Mouse (Mus musculus): ENCODE measurements at regions not wholly inside any gene's neighbourhood (a gene's known extent, or its start where the extent isn't known, plus 50 kb on each side); places are given as distances from the start of the nearest gene placed in this dataset.

GRCm38 (mm10) chr1:155041592-155041991, 57.8 kb downstream of the Ier5 start:
- no peak overlapping the region for H3K4me3 ChIP-seq (replicated peaks; ENCODE audit: low read length)
- H3K9ac ChIP-seq = no peak overlapping the region
- ATAC-seq (ENCODE audit: low FRiP score) (no peak), DNase-seq (ENCODE audit: low spot score) (no peak)
- H3K27me3 ChIP-seq (ENCODE audit: control insufficient read depth, insufficient read depth, low read length) = no peaks in the 10 kb centered on the region
- H3K4me2 ChIP-seq (replicated peaks) = no peak overlapping the region
- WGBS = 57% methylated on average over 5 of the region's 5 CpGs
- H3K4me1 ChIP-seq (replicated peaks; ENCODE audit: control insufficient read depth, insufficient read depth, low read length) = 0 out of 2 replicates have a peak, but pooled peaks cover 3% of the 10 kb centered on the region
- no peaks in the 10 kb centered on the region for H3K36me3 ChIP-seq (replicated peaks; ENCODE audit: control insufficient read depth, insufficient read depth)
- no peaks in the 10 kb centered on the region for H3K9me3 ChIP-seq (ENCODE audit: control insufficient read depth, low read length)
- no peak overlapping the region for H3K27ac ChIP-seq

- Histone ChIP-seq H3K36me3 (replicated peaks; ENCODE audit: control insufficient read depth, insufficient read depth) (no peaks in the 10 kb centered on the region), H3K4me2 (replicated peaks) (no peak overlapping the region), H3K4me1 (replicated peaks; ENCODE audit: control insufficient read depth, insufficient read depth, low read length) (0 out of 2 replicates have a peak, but pooled peaks cover 3% of the 10 kb centered on the region), H3K27ac (no peak overlapping the region), H3K27me3 (ENCODE audit: control insufficient read depth, insufficient read depth, low read length) (no peaks in the 10 kb centered on the region), H3K9me3 (ENCODE audit: control insufficient read depth, low read length) (no peaks in the 10 kb centered on the region), H3K4me3 (replicated peaks; ENCODE audit: low read length) (no peak overlapping the region), H3K9ac (no peak overlapping the region)
- DNase-seq (ENCODE audit: low spot score) (no peak), ATAC-seq (ENCODE audit: low FRiP score) (no peak)
- 88% methylated on average over 1 of the region's 1 CpGs for WGBS
Observed at GRCm38 (mm10) chr1:155040939-155041371, 58.5 kb downstream of the Ier5 start.

- 67% methylated on average over 8 of the region's 9 CpGs for WGBS
- Histone ChIP-seq H3K9ac (no peak overlapping the region), H3K27ac (no peak overlapping the region), H3K4me2 (replicated peaks) (no peak overlapping the region), H3K4me1 (replicated peaks; ENCODE audit: control insufficient read depth, insufficient read depth, low read length) (0 out of 2 replicates have a peak, but pooled peaks cover 3% of the 10 kb centered on the region), H3K9me3 (ENCODE audit: control insufficient read depth, low read length) (no peaks in the 10 kb centered on the region), H3K4me3 (replicated peaks; ENCODE audit: low read length) (no peak overlapping the region), H3K27me3 (ENCODE audit: control insufficient read depth, insufficient read depth, low read length) (no peaks in the 10 kb centered on the region), H3K36me3 (replicated peaks; ENCODE audit: control insufficient read depth, insufficient read depth) (no peaks in the 10 kb centered on the region)
- DNase-seq (ENCODE audit: low spot score) (no peak), ATAC-seq (ENCODE audit: low FRiP score) (no peak)
Observed at GRCm38 (mm10) chr1:155040086-155040726, 59.2 kb downstream of the Ier5 start.

- 71% methylated on average over 11 of the region's 11 CpGs for WGBS
- no peak for ATAC-seq (ENCODE audit: low FRiP score)
Observed at GRCm38 (mm10) chr1:155038631-155039625, 60.5 kb downstream of the Ier5 start.

GRCm38 (mm10) chr1:155037479-155037878, 62.0 kb downstream of the Ier5 start:
- WGBS = 76% methylated on average over 3 of the region's 3 CpGs

More at GRCm38 (mm10) chr1:155038631-155039625, 60.5 kb downstream of the Ier5 start:
- no peak overlapping the region for H3K9ac ChIP-seq
- no peak overlapping the region for H3K27ac ChIP-seq
- H3K4me3 ChIP-seq (replicated peaks; ENCODE audit: low read length) = no peak overlapping the region
- H3K4me2 ChIP-seq (replicated peaks) = no peak overlapping the region
- no peaks in the 10 kb centered on the region for H3K36me3 ChIP-seq (replicated peaks; ENCODE audit: control insufficient read depth, insufficient read depth)
- DNase-seq (ENCODE audit: low spot score) = no peak
- H3K4me1 ChIP-seq (replicated peaks; ENCODE audit: control insufficient read depth, insufficient read depth, low read length) = 0 out of 2 replicates have a peak, but pooled peaks cover 3% of the 10 kb centered on the region
- H3K27me3 ChIP-seq (ENCODE audit: control insufficient read depth, insufficient read depth, low read length) = no peaks in the 10 kb centered on the region
- no peaks in the 10 kb centered on the region for H3K9me3 ChIP-seq (ENCODE audit: control insufficient read depth, low read length)

GRCm38 (mm10) chr1:155030908-155031307, 68.5 kb downstream of the Ier5 start:
- Histone ChIP-seq H3K9me3 (ENCODE audit: control insufficient read depth, low read length) (no peaks in the 10 kb centered on the region), H3K4me1 (replicated peaks; ENCODE audit: control insufficient read depth, insufficient read depth, low read length) (no peaks in the 10 kb centered on the region), H3K36me3 (replicated peaks; ENCODE audit: control insufficient read depth, insufficient read depth) (no peaks in the 10 kb centered on the region), H3K4me3 (replicated peaks; ENCODE audit: low read length) (no peak overlapping the region), H3K4me2 (replicated peaks) (no peak overlapping the region), H3K27me3 (ENCODE audit: control insufficient read depth, insufficient read depth, low read length) (no peaks in the 10 kb centered on the region), H3K27ac (no peak overlapping the region), H3K9ac (no peak overlapping the region)
- ATAC-seq (ENCODE audit: low FRiP score) = no peak
- WGBS = 15% methylated on average over 9 of the region's 9 CpGs
- no peak for DNase-seq (ENCODE audit: low spot score)

More at GRCm38 (mm10) chr1:155037479-155037878, 62.0 kb downstream of the Ier5 start:
- H3K4me3 ChIP-seq (replicated peaks; ENCODE audit: low read length) = no peak overlapping the region
- no peaks in the 10 kb centered on the region for H3K36me3 ChIP-seq (replicated peaks; ENCODE audit: control insufficient read depth, insufficient read depth)
- H3K4me2 ChIP-seq (replicated peaks) = no peak overlapping the region
- H3K27ac ChIP-seq = no peak overlapping the region
- no peaks in the 10 kb centered on the region for H3K27me3 ChIP-seq (ENCODE audit: control insufficient read depth, insufficient read depth, low read length)
- H3K4me1 ChIP-seq (replicated peaks; ENCODE audit: control insufficient read depth, insufficient read depth, low read length) = 0 out of 2 replicates have a peak, but pooled peaks cover 3% of the 10 kb centered on the region
- no peak for DNase-seq (ENCODE audit: low spot score)
- no peak overlapping the region for H3K9ac ChIP-seq
- H3K9me3 ChIP-seq (ENCODE audit: control insufficient read depth, low read length) = no peaks in the 10 kb centered on the region
- no peak for ATAC-seq (ENCODE audit: low FRiP score)

- ATAC-seq (ENCODE audit: low FRiP score) = no peak
- no peak overlapping the region for H3K4me3 ChIP-seq (replicated peaks; ENCODE audit: low read length)
- H3K4me1 ChIP-seq (replicated peaks; ENCODE audit: control insufficient read depth, insufficient read depth, low read length) = peaks cover 2% of the 10 kb centered on the region; the same call in 1 of the 2 replicates
- 71% methylated on average over 17 of the region's 17 CpGs for WGBS
- H3K27me3 ChIP-seq (ENCODE audit: control insufficient read depth, insufficient read depth, low read length) = no peaks in the 10 kb centered on the region
- no peak overlapping the region for H3K27ac ChIP-seq
- no peaks in the 10 kb centered on the region for H3K36me3 ChIP-seq (replicated peaks; ENCODE audit: control insufficient read depth, insufficient read depth)
- H3K4me2 ChIP-seq (replicated peaks) = no peak overlapping the region
- no peak overlapping the region for H3K9ac ChIP-seq
- DNase-seq (ENCODE audit: low spot score) = no peak
- no peaks in the 10 kb centered on the region for H3K9me3 ChIP-seq (ENCODE audit: control insufficient read depth, low read length)
Observed at GRCm38 (mm10) chr1:155029195-155029879, 70.1 kb downstream of the Ier5 start.

GRCm38 (mm10) chr1:155028735-155029134, 70.7 kb downstream of the Ier5 start:
- Histone ChIP-seq H3K4me3 (replicated peaks; ENCODE audit: low read length) (no peak overlapping the region), H3K4me1 (replicated peaks; ENCODE audit: control insufficient read depth, insufficient read depth, low read length) (peaks cover 7% of the 10 kb centered on the region), H3K36me3 (replicated peaks; ENCODE audit: control insufficient read depth, insufficient read depth) (no peaks in the 10 kb centered on the region), H3K9ac (no peak overlapping the region), H3K9me3 (ENCODE audit: control insufficient read depth, low read length) (no peaks in the 10 kb centered on the region), H3K27me3 (ENCODE audit: control insufficient read depth, insufficient read depth, low read length) (no peaks in the 10 kb centered on the region), H3K4me2 (replicated peaks) (no peak overlapping the region), H3K27ac (no peak overlapping the region)
- WGBS = 56% methylated on average over 5 of the region's 5 CpGs
- ATAC-seq (ENCODE audit: low FRiP score) (no peak), DNase-seq (ENCODE audit: low spot score) (no peak)

- no peaks in the 10 kb centered on the region for H3K36me3 ChIP-seq (replicated peaks; ENCODE audit: control insufficient read depth, insufficient read depth)
- H3K4me2 ChIP-seq (replicated peaks) = no peak overlapping the region
- DNase-seq (ENCODE audit: low spot score) = no peak
- H3K4me3 ChIP-seq (replicated peaks; ENCODE audit: low read length) = no peak overlapping the region
- no peaks in the 10 kb centered on the region for H3K27me3 ChIP-seq (ENCODE audit: control insufficient read depth, insufficient read depth, low read length)
- no peaks in the 10 kb centered on the region for H3K9me3 ChIP-seq (ENCODE audit: control insufficient read depth, low read length)
- no peak overlapping the region for H3K9ac ChIP-seq
- H3K27ac ChIP-seq = no peak overlapping the region
- WGBS = 81% methylated on average over 6 of the region's 6 CpGs
- no peak for ATAC-seq (ENCODE audit: low FRiP score)
- peaks cover 11% of the 10 kb centered on the region for H3K4me1 ChIP-seq (replicated peaks; ENCODE audit: control insufficient read depth, insufficient read depth, low read length)
Observed at GRCm38 (mm10) chr1:155028147-155028546, 71.3 kb downstream of the Ier5 start.

Measured in hindbrain, embryonic 14.5 days (tissue).